Mouse (Mus musculus) C2C12 (cell line): ENCODE results near the gene Ctse.

Experiments
- CEBPB ChIP-seq: IDR thresholded peaks from one replicate; pipeline ENCODE4 v1.6.1; 2011; ENCODE audit warnings: low read depth, mild to moderate bottlenecking, control low read depth, moderate library complexity
- CTCF ChIP-seq: IDR thresholded peaks from one replicate; pipeline ENCODE4 v1.5.1; 2011; ENCODE audit not compliant: control insufficient read depth, insufficient read depth, insufficient read length
- FOSL1 ChIP-seq: IDR thresholded peaks from one replicate; pipeline ENCODE4 v1.8.0; 2011; ENCODE audit warnings: mild to moderate bottlenecking, low read length; ENCODE audit not compliant: poor library complexity, insufficient read depth, severe bottlenecking
- MAX ChIP-seq: IDR thresholded peaks from one replicate; pipeline ENCODE4 v1.6.1; 2011; ENCODE audit warnings: mild to moderate bottlenecking, control low read depth
- MYOD1 ChIP-seq: IDR thresholded peaks from one replicate; pipeline ENCODE4 v1.6.1; 2011; ENCODE audit warnings: low read depth; ENCODE audit not compliant: control insufficient read depth, insufficient read length
- MYOG ChIP-seq: IDR thresholded peaks from one replicate; pipeline ENCODE4 v1.6.1; 2011; ENCODE audit not compliant: control insufficient read depth, insufficient read length; ENCODE audit errors: extremely low read depth
- USF1 ChIP-seq: IDR thresholded peaks from one replicate; pipeline ENCODE4 v1.6.1; 2011; ENCODE audit warnings: low read depth, mild to moderate bottlenecking, control low read depth, moderate library complexity

GRCm38 (mm10) chr1:131623644-131624043 lies 14.5 kb upstream of the Ctse start:
- TF ChIP-seq CTCF (no peak), CEBPB (no peak), MYOG (no peak), FOSL1 (no peak), MYOD1 (no peak), USF1 (no peak), MAX (no peak)
